In genomic region chr10:110534387-110534786, GRCm38 (mm10) we compare ENCODE assay signal across 16 mouse cellular contexts.
DNase-seq lines count a peak whose midpoint lies in the region; ATAC-seq and TF ChIP-seq lines count a peak whose summit lies in the region.
"Had no signal": no experiment of that assay in that cellular context is flagged by ENCODE, and none has a peak within 500 bp of the region (broad histone marks: within the 10 kb centered on the region; RNA-seq: fewer than 3 reads in every experiment).

No protein-coding gene starts in this region.

- no peak overlapping the region for H3K9ac ChIP-seq in forebrain, embryonic 12.5 days
- H3K9ac ChIP-seq in hindbrain, embryonic 13.5 days = no peak overlapping the region
- H3K9ac ChIP-seq: embryonic facial prominence, embryonic 13.5 days had no signal

- H3K27ac ChIP-seq in forebrain, embryonic 12.5 days = no peak overlapping the region
- H3K27ac ChIP-seq in forebrain, embryonic 10.5 days = no peak overlapping the region
- peak overlapping the region; percentile 56 for H3K27ac ChIP-seq in hindbrain, embryonic 13.5 days
- H3K27ac ChIP-seq: embryonic facial prominence, embryonic 13.5 days had no signal

- peak overlapping the region; percentile 6; the same call in 1 of the 2 replicates for H3K4me2 ChIP-seq in forebrain, embryonic 12.5 days
- peak overlapping the region; percentile 15; the same call in 1 of the 2 replicates for H3K4me2 ChIP-seq in hindbrain, embryonic 13.5 days
- peak overlapping the region; percentile 27 for H3K4me2 ChIP-seq in myocyte (ENCODE audit: low read depth)
- H3K4me2 ChIP-seq: embryonic facial prominence, embryonic 13.5 days had no signal

- ATAC-seq in forebrain, embryonic 12.5 days (ENCODE audit: low FRiP score) = no peak
- ATAC-seq in hindbrain, embryonic 13.5 days (ENCODE audit: low FRiP score) = no peak
- ATAC-seq: intestine, postnatal 0 days; Patski had no signal

- no peak for TF ChIP-seq POLR2A in brain, embryonic 14.5 days (IDR thresholded peaks at IDR 0.05; ENCODE audit: borderline replicate concordance, extremely low read depth, insufficient read depth, insufficient read length, poor library complexity, severe bottlenecking)
- no peak for TF ChIP-seq POLR2A in myocyte (IDR thresholded peaks at IDR 0.05; ENCODE audit: insufficient read length, low read depth)

- H3K4me1 ChIP-seq in forebrain, embryonic 12.5 days = peaks cover 12% of the 10 kb centered on the region
- peaks cover 10% of the 10 kb centered on the region; the same call in 1 of the 2 replicates for H3K4me1 ChIP-seq in forebrain, embryonic 10.5 days
- H3K4me1 ChIP-seq in hindbrain, embryonic 13.5 days (replicated peaks) = peaks cover 11% of the 10 kb centered on the region; the same call in 1 of the 2 replicates
- H3K4me1 ChIP-seq: embryonic facial prominence, embryonic 13.5 days had no signal

- no peaks in the 10 kb centered on the region for H3K79me2 ChIP-seq in myocyte (ENCODE audit: control insufficient read depth, insufficient read depth)

- no peak for TF ChIP-seq CTCF in brain, embryonic 14.5 days (IDR thresholded peaks at IDR 0.05; ENCODE audit: borderline replicate concordance, extremely low read depth, insufficient read depth, insufficient read length)

- H3K9me3 ChIP-seq in forebrain, embryonic 12.5 days = no peaks in the 10 kb centered on the region
- no peaks in the 10 kb centered on the region for H3K9me3 ChIP-seq in forebrain, embryonic 10.5 days
- no peaks in the 10 kb centered on the region for H3K9me3 ChIP-seq in hindbrain, embryonic 13.5 days
- H3K9me3 ChIP-seq: embryonic facial prominence, embryonic 13.5 days had no signal

- H3K36me3 ChIP-seq in forebrain, embryonic 12.5 days (replicated peaks) = no peaks in the 10 kb centered on the region
- no peaks in the 10 kb centered on the region for H3K36me3 ChIP-seq in forebrain, embryonic 10.5 days (replicated peaks)
- no peaks in the 10 kb centered on the region for H3K36me3 ChIP-seq in hindbrain, embryonic 13.5 days
- H3K36me3 ChIP-seq in myocyte (ENCODE audit: control insufficient read depth, insufficient read depth) = no peaks in the 10 kb centered on the region
- H3K36me3 ChIP-seq: embryonic facial prominence, embryonic 13.5 days had no signal

- 30% methylated on average over 5 of the region's 5 CpGs for WGBS in forebrain, embryonic 12.5 days
- WGBS in forebrain, embryonic 10.5 days = 39% methylated on average over 5 of the region's 5 CpGs
- WGBS in hindbrain, embryonic 13.5 days = 25% methylated on average over 5 of the region's 5 CpGs

- DNase-seq in forebrain, embryonic 10.5 days (ENCODE audit: extremely low spot score, low spot score) = no peak
- peak; percentile 64 for DNase-seq in brain, embryonic 14.5 days (ENCODE audit: low read depth)
- DNase-seq in spleen, postnatal 10 days (ENCODE audit: low spot score in 2 of 2) = no peak
- DNase-seq in adrenal gland, postnatal 36 days = no peak
- no peak for DNase-seq in cerebellum, adult 9-11 months
- DNase-seq: cerebellum, adult 9-10 months; heart, adult 18-20 months; kidney, postnatal 36 days; liver; lung, adult 2 months had no signal

- H3ac ChIP-seq in myocyte (ENCODE audit: control insufficient read depth, insufficient read length) = no peak overlapping the region

- no peak overlapping the region for H3K4me3 ChIP-seq in forebrain, embryonic 12.5 days (replicated peaks)
- H3K4me3 ChIP-seq in forebrain, embryonic 10.5 days = no peak overlapping the region
- no peak overlapping the region for H3K4me3 ChIP-seq in hindbrain, embryonic 13.5 days
- no peak overlapping the region for H3K4me3 ChIP-seq in myocyte
- H3K4me3 ChIP-seq: embryonic facial prominence, embryonic 13.5 days had no signal

- no peaks in the 10 kb centered on the region for H3K27me3 ChIP-seq in forebrain, embryonic 12.5 days
- no peaks in the 10 kb centered on the region for H3K27me3 ChIP-seq in forebrain, embryonic 10.5 days (ENCODE audit: poor library complexity, severe bottlenecking)
- H3K27me3 ChIP-seq in hindbrain, embryonic 13.5 days = no peaks in the 10 kb centered on the region
- no peaks in the 10 kb centered on the region for H3K27me3 ChIP-seq in myocyte (ENCODE audit: control insufficient read depth, insufficient read depth, insufficient read length)
- H3K27me3 ChIP-seq: embryonic facial prominence, embryonic 13.5 days; Patski had no signal

TF ChIP-seq in myocyte, 11 proteins besides CTCF, POLR2A, EP300 and RAD21:
- no peak for TF ChIP-seq SRF (IDR thresholded peaks at IDR 0.05; ENCODE audit: control insufficient read depth, insufficient read length, low read depth)
- TF ChIP-seq USF1 (IDR thresholded peaks at IDR 0.05; ENCODE audit: low read depth) = no peak
- TF ChIP-seq E2F4 (IDR thresholded peaks at IDR 0.05; ENCODE audit: insufficient read depth) = no peak
- TF ChIP-seq REST (IDR thresholded peaks at IDR 0.05; ENCODE audit: insufficient read depth, insufficient read length) = no peak
- TF ChIP-seq TCF12 (IDR thresholded peaks at IDR 0.05; ENCODE audit: insufficient read depth, poor library complexity, severe bottlenecking) = no peak
- TF ChIP-seq MYOG (IDR thresholded peaks at IDR 0.05; ENCODE audit: control insufficient read depth in 1 of 3, insufficient read depth in 1 of 3, insufficient read length in 2 of 3, low read depth in 2 of 3) = no peak
- no peak for TF ChIP-seq MAX (IDR thresholded peaks at IDR 0.05; ENCODE audit: low read depth)
- no peak for TF ChIP-seq MYOD1 (IDR thresholded peaks at IDR 0.05; ENCODE audit: control insufficient read depth in 1 of 3, insufficient read length in 2 of 3, low read depth in 2 of 3)
- TF ChIP-seq CEBPB (IDR thresholded peaks at IDR 0.05; ENCODE audit: insufficient read depth, poor library complexity, severe bottlenecking) = no peak
- TF ChIP-seq POLR2AphosphoS2 (IDR thresholded peaks at IDR 0.05; ENCODE audit: insufficient read length, low read depth) = no peak
- no peak for TF ChIP-seq TCF3 (IDR thresholded peaks at IDR 0.05; ENCODE audit: insufficient read length, low read depth)
